Mouse (Mus musculus) liver, adult 2 months (tissue): ENCODE data around the gene Gramd1b.

Experiments used
- CTCF ChIP-seq: fragments of 200-500 bp; IDR thresholded peaks from 2 replicates; pipeline ENCODE4 v1.5.1; 2011; ENCODE audit warnings: low read depth, low read length, control low read depth
- POLR2A ChIP-seq: fragments of 200-500 bp; IDR thresholded peaks from 2 replicates; pipeline ENCODE4 v1.6.1; 2011; ENCODE audit warnings: low read length, control low read depth; ENCODE audit not compliant: insufficient read depth; ENCODE audit errors: extremely low read depth

DNA sequence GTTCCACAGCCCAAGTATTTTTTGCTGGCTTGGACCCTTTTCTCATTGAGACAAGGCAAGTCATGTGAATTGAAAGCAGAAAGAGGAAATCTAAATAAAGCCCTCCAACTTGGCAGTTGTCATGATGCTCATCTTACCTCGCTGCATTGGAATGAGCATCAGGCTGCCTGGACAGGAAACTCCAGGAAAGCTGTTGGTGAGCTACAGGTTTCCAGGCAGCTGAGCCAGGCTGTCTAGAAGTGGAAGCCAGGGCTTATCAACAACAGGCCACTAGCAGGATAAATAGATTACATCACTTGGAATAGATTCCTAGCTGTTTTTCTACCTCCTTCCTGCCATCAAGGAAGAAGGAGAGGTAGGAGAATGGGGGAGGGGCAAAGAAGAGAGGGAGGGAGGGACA is 282.1 kb downstream of the Gramd1b start:
- TF ChIP-seq CTCF (no peak), POLR2A (no peak)
